Mouse (Mus musculus): ENCODE results near the gene AY761185. TPM values are rescaled to one million over a fixed set of nuclear protein-coding genes. Genes with fewer than 3 reads are reported as not detected.

Gene AY761185
- total and polyA plus RNA-seq, 3 experiments, result not detected

DNA sequence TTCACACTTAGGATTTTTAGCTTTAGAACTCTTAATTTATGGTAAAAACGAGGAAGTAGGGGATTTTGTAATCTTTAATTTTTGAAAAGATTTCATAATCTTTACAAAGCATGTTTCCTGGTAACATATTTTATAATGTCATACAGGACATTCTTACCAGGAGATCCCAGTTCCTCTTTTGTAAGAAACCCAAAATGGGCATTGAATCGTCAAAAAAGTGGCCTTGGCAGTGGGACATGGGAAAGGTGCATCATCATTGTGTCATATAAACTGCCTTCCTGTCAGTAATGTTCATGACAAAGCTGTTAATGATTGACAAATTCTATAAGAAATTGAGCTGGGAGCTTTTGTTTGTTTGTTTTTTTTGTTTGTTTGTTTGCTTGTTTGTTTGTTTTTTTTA lies 36.3 kb downstream of the AY761185 start:
- H3K27me3 ChIP-seq (ENCODE audit: insufficient read depth, low read length), result no peaks in the 10 kb centered on the region
- DNase-seq (ENCODE audit: low spot score) (no peak), ATAC-seq (ENCODE audit: extremely low read depth, insufficient number of reproducible peaks, low FRiP score, poor library complexity, severe bottlenecking) (no peak)
- no peaks in the 10 kb centered on the region for H3K4me1 ChIP-seq (ENCODE audit: insufficient read depth, low read depth, low read length)
- H3K36me3 ChIP-seq (replicated peaks), result no peaks in the 10 kb centered on the region
- H3K9me3 ChIP-seq (replicated peaks), result no peaks in the 10 kb centered on the region
- no peak for TF ChIP-seq CTCF (IDR thresholded peaks at IDR 0.05; ENCODE audit: low read depth, low read length)
- no peak for TF ChIP-seq GATA2 (IDR thresholded peaks at IDR 0.05; ENCODE audit: borderline replicate concordance, low read depth, low read length)
- TF ChIP-seq GATA1 (IDR thresholded peaks at IDR 0.05; ENCODE audit: borderline replicate concordance, low read length), result no peak
- TF ChIP-seq POLR2AphosphoS5 (IDR thresholded peaks at IDR 0.05; ENCODE audit: insufficient replicate concordance, low read depth, low read length), result no peak
- TF ChIP-seq TAL1 (conservative IDR thresholded peaks at IDR 0.05; ENCODE audit: low read depth, low read length), result no peak
- no peak overlapping the region for H3K4me3 ChIP-seq (ENCODE audit: low read depth, low read length)

DNA sequence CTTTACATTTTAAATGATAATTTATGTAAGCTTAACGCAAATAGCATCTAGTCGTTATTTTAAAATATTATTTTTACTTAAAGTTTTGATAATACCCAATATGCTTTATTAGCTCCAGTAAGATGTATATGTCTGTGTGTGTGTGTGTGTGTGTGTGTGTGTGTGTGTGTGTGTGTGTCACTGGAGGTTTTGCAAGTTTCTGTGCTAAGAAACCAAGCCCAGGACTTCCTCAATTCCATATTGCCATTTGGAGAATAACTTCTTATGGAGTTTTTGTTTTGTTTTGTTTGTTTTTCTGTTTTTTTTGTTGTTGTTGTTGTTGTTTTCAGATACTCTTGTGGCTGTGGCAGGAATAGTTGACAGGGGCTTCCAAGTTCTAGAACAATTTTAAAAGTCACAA lies 37.4 kb downstream of the AY761185 start:
- no peak overlapping the region for H3K4me3 ChIP-seq (ENCODE audit: low read depth, low read length)
- ATAC-seq (ENCODE audit: extremely low read depth, insufficient number of reproducible peaks, low FRiP score, poor library complexity, severe bottlenecking), result no peak
- TF ChIP-seq POLR2AphosphoS5 (IDR thresholded peaks at IDR 0.05; ENCODE audit: insufficient replicate concordance, low read depth, low read length), result no peak
- TF ChIP-seq TAL1 (conservative IDR thresholded peaks at IDR 0.05; ENCODE audit: low read depth, low read length), result no peak
- no peak for TF ChIP-seq CTCF (IDR thresholded peaks at IDR 0.05; ENCODE audit: low read depth, low read length)

DNA sequence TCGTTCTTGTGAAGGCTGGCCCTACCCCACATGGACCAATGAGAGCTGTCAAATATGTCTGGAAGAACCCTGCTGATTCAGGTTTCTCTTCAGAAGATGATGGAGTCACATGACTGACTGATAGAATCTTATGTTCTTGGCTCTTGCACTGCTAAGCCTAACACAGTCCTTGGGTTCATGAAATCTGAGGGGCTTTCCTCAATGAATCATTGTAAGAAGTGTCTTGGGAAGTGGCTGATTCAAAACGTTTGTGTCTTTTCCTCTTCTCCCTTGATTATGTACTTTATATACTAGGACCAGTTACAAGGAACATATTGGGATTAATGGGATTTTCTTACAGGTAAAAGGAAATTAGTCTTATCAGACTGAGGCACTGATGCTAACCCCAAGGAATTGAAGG lies 42.0 kb downstream of the AY761185 start, which contains the start of gene Gm15056:
Gene Gm15056 (minus strand): TSS at position 101 of the 400 bp plus-strand sequence.
- no peak within 1 kb of the TSS for H3K4me3 ChIP-seq (ENCODE audit: low read depth, low read length)
- H3K36me3 ChIP-seq (replicated peaks), result no peaks in the 10 kb centered on the region
- DNase-seq (ENCODE audit: low spot score) (no peak), ATAC-seq (ENCODE audit: extremely low read depth, insufficient number of reproducible peaks, low FRiP score, poor library complexity, severe bottlenecking) (no peak)
- TF ChIP-seq CTCF (IDR thresholded peaks at IDR 0.05; ENCODE audit: low read depth, low read length), result no peak
- no peak for TF ChIP-seq POLR2AphosphoS5 (IDR thresholded peaks at IDR 0.05; ENCODE audit: insufficient replicate concordance, low read depth, low read length)
- no peak for TF ChIP-seq GATA2 (IDR thresholded peaks at IDR 0.05; ENCODE audit: borderline replicate concordance, low read depth, low read length)
- no peak for TF ChIP-seq TAL1 (conservative IDR thresholded peaks at IDR 0.05; ENCODE audit: low read depth, low read length)
- no peak for TF ChIP-seq GATA1 (IDR thresholded peaks at IDR 0.05; ENCODE audit: borderline replicate concordance, low read length)
- no peaks in the 10 kb centered on the region for H3K9me3 ChIP-seq (replicated peaks)
- no peaks in the 10 kb centered on the region for H3K27me3 ChIP-seq (ENCODE audit: insufficient read depth, low read length)
- no peaks in the 10 kb centered on the region for H3K4me1 ChIP-seq (ENCODE audit: insufficient read depth, low read depth, low read length)

More for the DNA sequence above, 37.4 kb downstream of the AY761185 start:
- no peaks in the 10 kb centered on the region for H3K36me3 ChIP-seq (replicated peaks)
- no peaks in the 10 kb centered on the region for H3K9me3 ChIP-seq (replicated peaks)
- no peaks in the 10 kb centered on the region for H3K27me3 ChIP-seq (ENCODE audit: insufficient read depth, low read length)
- no peak for DNase-seq (ENCODE audit: low spot score)
- H3K4me1 ChIP-seq (ENCODE audit: insufficient read depth, low read depth, low read length), result no peaks in the 10 kb centered on the region

Other genes starting within 250 kb of the AY761185 start
- not detected in 2 replicates for gene Defb33, start 52.0 kb downstream of the AY761185 start, total RNA-seq (2014; fragmentation: Nextera tagmentation)
- gene Defb33, start 52.0 kb downstream of the AY761185 start, total RNA-seq (2017), result not detected in 2 replicates
- not detected in 2 replicates for gene Defb33, start 52.0 kb downstream of the AY761185 start, polyA plus RNA-seq (2012)
- gene Gm15056, start 42.1 kb downstream of the AY761185 start, total RNA-seq (2014; fragmentation: Nextera tagmentation), result not detected in 2 replicates
- gene Gm15056, start 42.1 kb downstream of the AY761185 start, total RNA-seq (2017), result not detected in 2 replicates
- gene Gm15056, start 42.1 kb downstream of the AY761185 start, polyA plus RNA-seq (2012), result not detected in 2 replicates
- gene Gm6040, start 22.6 kb downstream of the AY761185 start, total RNA-seq (2014; fragmentation: Nextera tagmentation), result not detected in 2 replicates
- gene Gm6040, start 22.6 kb downstream of the AY761185 start, total RNA-seq (2017), result not detected in 2 replicates
- gene Gm6040, start 22.6 kb downstream of the AY761185 start, polyA plus RNA-seq (2012), result not detected in 2 replicates
- not detected in 2 replicates for gene Defa21, start 80.8 kb upstream of the AY761185 start, total RNA-seq (2014; fragmentation: Nextera tagmentation)
- gene Defa21, start 80.8 kb upstream of the AY761185 start, total RNA-seq (2017), result not detected in 2 replicates
- gene Defa21, start 80.8 kb upstream of the AY761185 start, polyA plus RNA-seq (2012), result not detected in 2 replicates
- gene Defa23, start 110.3 kb upstream of the AY761185 start, total RNA-seq (2014; fragmentation: Nextera tagmentation), result not detected in 2 replicates
- gene Defa23, start 110.3 kb upstream of the AY761185 start, total RNA-seq (2017), result not detected in 2 replicates
- gene Defa23, start 110.3 kb upstream of the AY761185 start, polyA plus RNA-seq (2012), result not detected in 2 replicates
- gene Defa35, start 120.3 kb upstream of the AY761185 start, total RNA-seq (2014; fragmentation: Nextera tagmentation), result not detected in 2 replicates
- gene Defa35, start 120.3 kb upstream of the AY761185 start, total RNA-seq (2017), result not detected in 2 replicates
- gene Defa35, start 120.3 kb upstream of the AY761185 start, polyA plus RNA-seq (2012), result not detected in 2 replicates
- gene Defa25, start 139.7 kb upstream of the AY761185 start, total RNA-seq (2014; fragmentation: Nextera tagmentation), result not detected in 2 replicates
- not detected in 2 replicates for gene Defa25, start 139.7 kb upstream of the AY761185 start, total RNA-seq (2017)
- gene Defa25, start 139.7 kb upstream of the AY761185 start, polyA plus RNA-seq (2012), result not detected in 2 replicates
- not detected in 2 replicates for gene Gm14851, start 151.3 kb upstream of the AY761185 start, total RNA-seq (2014; fragmentation: Nextera tagmentation)
- gene Gm14851, start 151.3 kb upstream of the AY761185 start, total RNA-seq (2017), result not detected in 2 replicates
- not detected in 2 replicates for gene Gm14851, start 151.3 kb upstream of the AY761185 start, polyA plus RNA-seq (2012)
- gene Defa30, start 189.9 kb upstream of the AY761185 start, total RNA-seq (2014; fragmentation: Nextera tagmentation), result not detected in 2 replicates
- not detected in 2 replicates for gene Defa30, start 189.9 kb upstream of the AY761185 start, total RNA-seq (2017)
- not detected in 2 replicates for gene Defa30, start 189.9 kb upstream of the AY761185 start, polyA plus RNA-seq (2012)
- gene Defa22, start 217.6 kb upstream of the AY761185 start, total RNA-seq (2014; fragmentation: Nextera tagmentation), result not detected in 2 replicates
- not detected in 2 replicates for gene Defa22, start 217.6 kb upstream of the AY761185 start, total RNA-seq (2017)
- gene Defa22, start 217.6 kb upstream of the AY761185 start, polyA plus RNA-seq (2012), result not detected in 2 replicates
- not detected in 2 replicates for gene Defa31, start 246.9 kb upstream of the AY761185 start, total RNA-seq (2014; fragmentation: Nextera tagmentation)
- not detected in 2 replicates for gene Defa31, start 246.9 kb upstream of the AY761185 start, total RNA-seq (2017)
- not detected in 2 replicates for gene Defa31, start 246.9 kb upstream of the AY761185 start, polyA plus RNA-seq (2012)